Mouse (Mus musculus) A20 (cell line): ENCODE results near the gene Maff.

Experiments used
- DNase-seq: peaks from one replicate; pipeline ENCODE4 v3.0.0-alpha.2; 2011; ENCODE audit warnings: low read depth, low spot score

The Maff gene

DNA sequence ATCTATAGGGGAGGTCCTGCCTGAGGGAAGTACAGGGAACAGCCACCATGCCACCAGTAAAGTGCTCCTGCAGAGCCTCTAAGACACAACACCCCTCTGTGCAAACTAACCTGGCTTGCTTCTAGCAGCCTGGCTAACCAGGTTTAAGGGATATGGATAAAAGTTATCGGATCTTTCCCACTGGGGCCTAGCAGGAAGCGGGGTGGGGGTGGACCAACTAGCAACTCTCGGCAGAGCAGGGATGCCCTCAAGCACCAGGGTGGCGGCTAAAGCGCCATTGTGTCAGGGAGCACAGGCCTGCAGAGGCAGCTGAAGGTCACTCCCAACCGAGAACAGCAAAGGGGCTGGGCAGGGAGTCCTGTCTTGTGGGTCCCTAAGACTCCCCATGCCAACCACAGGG is 17.7 kb downstream of the Maff start:
- DNase-seq: no peak

DNA sequence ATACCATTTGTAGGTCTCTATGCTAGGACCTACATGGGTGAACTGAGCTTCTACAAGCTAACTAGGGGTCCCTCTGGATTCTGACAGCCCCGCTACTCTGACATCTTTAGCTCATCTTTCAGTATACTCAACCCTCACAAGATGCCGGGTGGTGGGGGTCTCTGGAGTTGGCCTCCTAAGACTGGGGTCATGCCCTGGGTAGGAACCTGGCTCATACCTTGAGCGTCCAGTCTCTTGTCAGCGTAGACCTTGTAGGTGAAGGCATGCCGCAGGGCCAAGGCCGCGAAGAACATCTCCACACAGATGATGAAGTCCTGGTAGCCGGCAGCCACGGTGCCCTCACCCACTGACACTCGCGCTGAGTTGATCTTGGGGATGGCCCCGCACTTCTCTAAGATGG is 18.6 kb downstream of the Maff start:
- DNase-seq: no peak

DNA sequence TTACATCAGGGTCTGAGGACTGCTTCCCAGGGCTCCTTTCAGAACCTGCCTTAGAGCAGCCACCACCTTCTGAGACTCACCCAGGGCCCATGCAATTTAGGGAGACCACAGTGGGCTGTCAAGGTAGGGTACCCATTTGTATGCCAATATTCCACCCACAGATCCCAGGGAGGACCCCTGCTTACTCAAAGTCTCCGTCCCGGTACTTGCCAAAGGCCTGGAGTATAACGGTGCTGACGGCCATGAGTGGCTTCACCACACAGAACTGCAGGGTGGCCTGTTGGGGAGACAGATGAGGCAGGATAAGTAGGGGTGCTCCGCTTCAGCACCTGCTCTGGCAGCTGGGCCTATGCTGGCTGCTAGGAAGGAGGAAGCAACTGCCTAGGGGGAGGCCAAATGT is 20.0 kb downstream of the Maff start:
- DNase-seq: no peak

DNA sequence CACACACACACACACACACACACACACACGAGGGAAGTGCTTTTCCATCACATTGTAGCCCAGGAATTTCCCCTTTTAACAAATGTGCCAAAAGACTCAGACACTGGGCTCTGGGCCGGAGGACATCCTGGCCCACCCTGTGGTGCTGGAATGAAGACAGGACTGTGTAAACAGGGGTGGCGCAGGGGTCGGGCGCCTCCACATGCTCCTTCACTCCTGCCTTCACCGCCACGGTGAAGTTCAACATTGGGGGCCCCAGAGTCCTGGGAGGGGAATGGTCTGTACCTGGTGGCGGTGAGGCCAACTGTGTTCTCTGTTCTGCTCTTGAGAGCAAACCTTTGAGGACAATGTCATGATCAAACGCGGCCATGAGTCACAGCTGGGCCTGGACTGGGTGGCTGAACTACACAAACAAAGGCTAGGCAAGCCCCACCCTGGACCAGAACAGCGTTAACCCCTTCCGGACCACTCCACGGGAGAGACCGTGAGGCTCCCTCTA is 21.9 kb downstream of the Maff start:
- no peak for DNase-seq

DNA sequence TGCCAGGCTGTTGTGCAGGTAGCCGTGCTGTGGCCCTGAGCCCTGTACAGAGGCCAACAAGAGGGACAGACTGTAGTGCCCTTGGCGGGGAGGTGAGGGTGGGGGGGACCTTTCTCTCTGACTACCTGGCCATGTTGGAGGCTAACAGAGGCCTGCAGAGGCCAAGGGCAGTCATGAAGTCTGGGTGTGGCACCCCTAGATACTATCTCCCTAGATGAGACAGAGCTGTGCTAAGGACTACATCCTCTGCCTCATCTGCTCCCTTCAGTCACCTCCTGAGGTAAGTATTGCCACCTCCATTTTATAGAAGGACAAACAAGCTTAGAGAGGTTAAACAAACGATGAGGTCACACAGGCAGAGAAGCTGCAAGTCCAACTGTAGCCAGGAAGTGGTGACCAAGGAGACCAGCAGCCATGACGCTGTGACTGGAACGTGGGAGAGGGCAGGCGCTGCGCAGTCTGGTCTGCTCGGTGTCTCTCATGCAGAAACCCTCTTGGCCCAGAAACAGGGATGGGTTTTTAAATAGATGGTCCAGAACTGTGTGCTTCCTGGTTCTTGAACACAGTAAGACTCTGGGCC is 22.5 kb downstream of the Maff start:
- no peak for DNase-seq

DNA sequence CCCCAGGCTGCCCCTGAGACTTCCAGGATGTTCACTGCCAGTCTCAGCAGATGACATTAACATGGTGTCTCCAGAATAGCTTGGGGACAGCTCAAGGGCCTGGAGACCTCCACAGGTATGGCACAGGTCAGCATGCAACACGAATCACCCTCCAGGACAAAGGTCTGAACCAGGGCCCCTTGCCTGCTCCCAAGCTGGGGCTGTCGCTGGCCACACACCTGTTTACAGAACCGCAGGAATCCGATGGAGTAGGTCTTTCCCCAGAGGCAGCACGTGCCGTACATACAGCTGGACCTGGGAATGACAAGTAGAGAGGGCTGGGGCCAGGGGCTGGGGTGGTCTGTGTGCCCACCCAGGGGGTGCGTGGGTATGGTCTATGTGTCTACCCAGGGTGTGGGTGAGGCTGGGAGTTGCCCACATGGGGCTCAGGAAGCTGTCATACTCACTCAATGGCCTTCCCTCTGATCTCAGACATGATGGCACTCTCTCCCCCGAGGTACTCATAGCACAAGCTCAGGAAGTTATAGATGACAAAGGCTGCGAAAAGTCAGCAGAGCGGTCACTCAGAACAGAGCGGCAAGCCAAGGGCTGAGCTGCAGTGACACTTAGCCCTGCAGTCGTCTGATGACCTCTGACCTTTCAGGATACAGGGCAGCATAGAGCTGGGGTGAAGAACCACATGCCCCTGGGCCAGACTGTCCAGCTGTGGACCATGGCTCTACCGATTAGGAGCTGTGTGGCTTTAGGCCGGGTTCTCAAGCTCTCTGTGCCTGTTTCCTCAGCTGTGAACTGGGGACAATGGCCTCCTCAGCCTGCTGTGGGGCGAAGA is 23.2 kb downstream of the Maff start:
- no peak for DNase-seq

DNA sequence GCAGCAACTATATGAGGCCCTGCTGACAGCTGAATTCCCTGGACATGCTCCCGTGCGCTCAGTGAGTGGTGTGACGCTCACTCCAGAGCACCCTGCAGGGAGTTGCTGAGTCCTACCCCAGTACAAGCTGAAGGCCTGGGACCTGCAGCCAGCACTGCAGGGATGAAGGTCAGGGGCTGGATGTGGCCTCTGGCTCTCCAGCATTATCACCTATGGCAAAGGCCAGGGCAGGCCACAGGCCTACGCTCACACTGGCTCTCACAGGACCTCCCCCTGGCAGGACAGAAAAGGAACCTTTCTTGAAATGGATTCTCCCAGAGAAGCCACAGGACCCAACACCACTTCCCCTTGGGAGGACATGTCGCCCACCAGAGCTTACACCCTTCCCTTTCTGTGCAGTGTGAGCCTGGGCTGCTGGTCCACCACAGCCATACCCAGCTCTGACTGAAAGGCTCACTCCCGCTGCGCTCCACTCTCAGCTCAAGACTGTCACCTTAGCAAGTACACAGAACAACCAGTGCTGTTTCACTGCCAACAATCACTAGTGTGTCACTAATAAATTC is 23.9 kb downstream of the Maff start:
- no peak for DNase-seq

DNA sequence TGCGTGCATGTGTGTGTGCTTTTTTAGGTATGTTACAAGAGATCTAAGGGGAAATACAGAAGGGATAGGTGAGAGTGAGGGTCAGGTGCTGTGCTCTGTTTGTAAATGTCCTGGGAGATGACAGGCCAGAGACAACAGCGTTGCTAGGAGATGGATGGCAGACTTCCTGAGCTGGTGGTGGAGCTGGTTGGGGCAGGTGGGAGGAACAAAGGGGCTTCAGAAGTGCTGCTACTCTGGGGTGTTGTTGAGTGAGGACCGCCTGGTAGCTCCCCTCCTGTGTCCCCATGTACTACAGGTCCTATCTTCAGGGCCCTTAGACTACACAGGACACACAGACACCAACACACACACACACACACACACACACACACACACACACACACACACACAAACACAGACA is 28.3 kb downstream of the Maff start:
- no peak for DNase-seq

DNA sequence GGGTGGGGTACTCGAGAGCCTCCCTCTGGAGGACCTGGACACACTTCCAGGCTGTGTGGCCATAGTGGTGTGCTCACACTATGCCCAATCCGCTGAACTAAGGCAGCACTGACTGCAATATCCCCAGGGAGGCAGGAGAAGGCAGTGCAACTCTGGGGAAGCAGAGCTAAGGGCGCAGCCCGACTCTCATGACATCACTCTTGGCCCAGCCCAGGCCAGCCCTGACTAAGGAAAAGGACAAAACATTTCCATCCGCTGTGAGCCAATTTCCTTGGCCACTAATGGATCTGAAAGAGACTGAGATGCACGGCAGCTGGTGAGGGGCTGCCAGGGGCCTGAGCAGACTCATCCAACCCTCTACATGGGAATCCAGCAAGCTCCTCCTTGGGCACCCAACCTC is 31.3 kb downstream of the Maff start:
- no peak for DNase-seq

DNA sequence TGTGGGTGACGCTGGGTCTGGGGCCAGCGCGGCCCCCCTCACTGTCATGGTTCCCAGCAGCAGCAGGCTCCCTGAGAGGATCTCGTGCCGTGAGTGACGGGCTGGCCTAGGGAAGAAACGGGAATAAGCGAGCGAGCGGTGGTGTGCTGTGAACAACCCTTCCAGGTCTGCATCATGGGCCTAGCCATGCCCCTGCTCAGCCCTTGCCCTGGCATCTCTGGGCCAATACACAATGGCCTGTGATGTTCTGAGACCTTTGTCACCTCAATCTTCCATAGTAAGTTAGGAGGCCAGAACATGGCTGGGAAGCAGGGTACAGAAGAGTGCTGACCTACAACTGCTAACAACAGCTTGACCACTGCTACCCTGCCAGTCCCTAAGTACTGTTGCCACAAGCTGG is 32.2 kb downstream of the Maff start:
- DNase-seq: no peak

DNA sequence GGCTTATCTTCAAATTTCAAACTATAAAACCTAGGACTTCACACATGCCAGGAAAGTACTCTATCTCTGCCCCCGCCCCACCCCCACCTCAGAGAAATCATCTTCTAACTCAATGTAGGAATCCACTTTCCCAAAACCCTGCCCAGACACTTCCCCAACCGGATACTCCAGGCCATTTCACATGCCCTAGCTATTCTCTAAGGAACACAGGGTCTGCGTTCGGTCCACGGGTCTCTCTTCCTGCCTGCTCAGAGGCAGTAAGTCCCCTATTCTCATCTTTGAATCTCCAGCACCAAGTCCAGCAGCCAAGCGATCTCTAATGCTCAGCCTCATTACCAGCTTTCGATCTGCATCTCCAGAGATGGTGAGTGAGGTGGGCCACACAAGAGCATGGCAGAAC is 33.2 kb downstream of the Maff start:
- no peak for DNase-seq

DNA sequence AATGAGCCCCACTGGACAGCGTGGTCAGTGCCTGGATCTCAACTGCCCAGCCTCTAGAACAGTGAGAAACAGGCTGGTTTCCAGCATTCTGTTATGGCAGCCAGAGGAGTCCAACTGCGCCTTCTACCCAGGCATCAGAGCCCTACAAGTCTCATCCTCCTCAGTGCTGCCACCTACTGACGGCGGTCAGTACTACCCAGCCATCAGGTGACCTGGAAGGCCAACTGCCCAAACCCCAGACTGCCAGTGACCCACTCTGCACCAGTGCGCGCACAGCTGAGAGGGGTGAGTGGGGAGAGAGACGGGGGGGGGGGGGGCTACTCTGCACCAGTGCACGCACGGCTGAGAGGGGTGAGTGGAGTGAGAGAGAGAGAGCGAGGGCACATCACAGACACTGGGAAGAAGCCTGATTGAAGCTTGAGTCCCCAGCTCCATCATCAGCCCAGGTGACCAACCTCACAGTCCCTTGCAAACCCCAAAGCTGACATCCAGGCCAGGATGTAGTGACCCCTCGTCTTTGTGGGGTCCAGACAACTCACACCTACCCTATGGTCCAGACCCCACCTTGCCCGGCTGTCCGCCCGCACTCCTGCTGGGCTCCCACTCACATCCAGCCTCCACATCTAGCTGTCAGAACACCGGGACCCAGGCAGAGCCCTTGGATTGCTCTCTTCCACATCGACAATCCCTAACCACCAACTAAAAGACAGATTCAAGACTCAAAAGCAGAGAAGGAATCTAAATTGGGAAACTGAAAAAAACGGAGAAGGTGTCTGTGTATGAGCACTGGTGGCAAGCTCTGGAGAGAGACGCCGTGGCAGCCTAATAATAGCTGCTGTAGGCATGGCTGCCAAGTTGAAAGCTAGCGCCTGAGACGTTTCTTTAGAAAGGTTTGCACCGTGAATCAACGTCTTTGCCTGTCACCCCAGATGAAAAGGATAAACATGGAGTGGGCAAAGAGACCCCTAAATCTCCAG is 34.3 kb downstream of the Maff start:
- DNase-seq: peak; percentile 63

DNA sequence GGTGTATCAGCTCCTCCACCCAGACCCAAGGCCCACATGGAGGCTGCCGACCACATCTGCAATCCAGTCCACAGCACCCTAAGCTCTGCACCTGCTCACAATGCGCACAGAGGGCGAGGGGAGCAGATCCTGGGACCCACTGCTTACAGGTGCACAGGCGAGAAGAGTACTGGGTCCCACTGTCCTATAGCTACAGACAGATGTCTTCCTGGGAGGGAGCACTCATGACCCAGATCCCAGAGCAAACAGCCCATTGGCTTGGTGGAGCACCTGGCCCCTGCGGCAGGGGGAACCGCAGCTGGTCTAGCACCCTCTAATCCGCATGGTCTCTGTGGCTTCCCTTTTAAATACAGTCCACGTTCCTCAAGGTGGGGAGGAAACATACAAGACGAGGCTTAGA is 35.2 kb downstream of the Maff start:
- DNase-seq: no peak

DNA sequence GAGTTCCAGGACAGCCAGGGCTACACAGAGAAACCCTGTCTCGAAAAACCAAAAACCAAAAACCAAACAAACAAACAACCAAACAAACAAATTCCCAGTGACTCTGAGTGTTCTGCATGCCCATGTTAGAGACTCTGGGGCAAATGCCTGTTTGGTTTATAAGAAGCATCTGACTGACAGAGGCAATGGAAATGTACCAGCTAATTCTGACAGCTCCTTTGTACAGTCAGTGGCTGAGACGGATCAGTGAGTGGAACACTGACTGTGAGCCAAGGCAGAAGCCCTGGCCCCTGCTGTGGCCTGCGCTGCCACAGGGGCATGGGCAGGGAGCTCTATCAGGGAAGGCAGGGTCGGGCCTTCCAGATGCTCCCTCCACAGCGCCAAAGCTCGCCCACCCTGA is 40.7 kb downstream of the Maff start:
- no peak for DNase-seq

DNA sequence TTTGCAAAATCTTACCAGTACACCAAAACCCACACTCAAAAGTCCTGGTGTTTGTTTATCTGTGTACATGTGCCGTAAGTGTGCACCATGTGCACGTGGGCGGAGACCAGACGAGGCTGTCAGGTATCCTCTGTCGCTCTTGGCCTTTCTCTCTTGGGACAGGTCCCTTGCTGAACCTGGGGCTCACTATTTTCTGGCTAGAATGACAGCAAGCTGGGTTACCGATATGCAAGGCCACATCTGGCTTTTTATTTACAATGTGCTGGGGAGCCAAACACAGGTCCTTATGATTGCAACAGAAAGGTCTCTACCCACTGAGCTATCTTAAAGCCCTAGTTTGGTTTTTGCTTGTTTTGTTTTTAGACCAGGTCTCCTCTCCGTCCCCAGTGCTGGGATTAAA is 41.2 kb downstream of the Maff start:
- no peak for DNase-seq

DNA sequence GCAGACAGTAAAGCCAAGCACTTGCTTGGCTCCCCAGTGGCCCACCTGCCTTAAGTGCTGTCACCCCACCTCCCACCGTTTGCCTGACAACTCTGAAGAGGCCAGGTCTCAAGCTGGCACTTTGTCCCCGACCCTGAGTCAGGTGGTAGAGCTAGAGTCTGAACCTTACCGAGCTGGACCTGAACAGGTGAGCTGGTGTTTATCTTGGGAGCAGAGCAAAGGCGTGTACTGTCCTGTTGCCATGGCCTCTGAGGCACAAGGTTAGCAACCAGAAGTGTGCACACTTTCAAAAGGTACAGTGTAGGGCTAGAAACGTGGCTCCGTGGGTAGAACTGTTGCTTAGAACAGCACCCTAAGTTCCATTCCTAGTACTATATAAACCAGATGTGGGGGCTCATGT is 41.8 kb downstream of the Maff start:
- no peak for DNase-seq

DNA sequence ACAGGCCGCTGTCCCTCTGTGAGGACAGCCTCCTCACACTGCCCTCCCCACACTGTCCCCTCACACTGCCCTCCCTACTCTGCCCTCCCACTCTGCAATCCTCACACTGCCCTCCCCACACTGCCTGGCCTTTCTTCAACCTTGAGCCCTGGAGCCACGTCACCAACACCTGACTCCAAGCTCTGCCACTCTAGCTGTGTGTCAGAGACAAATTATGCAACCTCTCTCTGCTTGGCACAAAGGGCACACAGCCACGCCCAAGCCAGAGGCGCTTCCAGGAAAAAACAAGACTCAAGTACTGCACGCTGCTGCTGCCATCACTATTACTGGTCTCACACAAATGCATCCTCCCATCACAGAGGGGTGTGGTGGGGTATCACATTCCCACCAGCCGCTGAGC is 44.0 kb downstream of the Maff start:
- no peak for DNase-seq

DNA sequence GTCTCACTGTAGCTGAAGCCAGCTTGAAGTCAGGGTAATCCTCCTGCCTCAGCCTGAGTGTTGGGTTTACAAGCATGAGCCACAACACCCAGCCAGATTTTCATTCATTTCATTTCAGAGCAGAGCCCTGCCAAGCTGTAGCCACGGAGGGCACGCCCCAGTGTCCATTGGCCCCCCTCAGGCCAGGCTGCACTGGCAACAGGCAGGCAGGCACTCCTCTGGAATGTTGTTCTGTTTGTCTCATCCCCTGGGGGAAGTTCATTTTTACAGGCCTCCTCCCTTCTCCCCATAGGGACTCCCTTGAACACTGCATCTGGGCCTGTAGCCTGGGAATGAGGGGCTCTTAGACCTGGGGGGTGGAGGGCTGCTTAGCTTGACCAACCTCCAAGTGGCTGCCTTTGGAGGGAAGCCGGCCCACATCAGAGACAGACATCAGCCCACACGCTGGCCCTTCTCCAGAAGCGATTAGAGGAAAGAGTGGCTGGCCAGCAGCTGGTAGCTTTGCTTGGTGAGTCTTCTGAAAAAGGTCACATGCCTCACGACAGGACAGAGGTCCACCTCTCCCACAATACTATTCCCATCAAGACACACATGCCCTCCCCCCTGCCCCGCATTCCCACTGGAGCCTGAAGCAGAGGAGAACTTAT is 45.1 kb downstream of the Maff start:
- DNase-seq: no peak

DNA sequence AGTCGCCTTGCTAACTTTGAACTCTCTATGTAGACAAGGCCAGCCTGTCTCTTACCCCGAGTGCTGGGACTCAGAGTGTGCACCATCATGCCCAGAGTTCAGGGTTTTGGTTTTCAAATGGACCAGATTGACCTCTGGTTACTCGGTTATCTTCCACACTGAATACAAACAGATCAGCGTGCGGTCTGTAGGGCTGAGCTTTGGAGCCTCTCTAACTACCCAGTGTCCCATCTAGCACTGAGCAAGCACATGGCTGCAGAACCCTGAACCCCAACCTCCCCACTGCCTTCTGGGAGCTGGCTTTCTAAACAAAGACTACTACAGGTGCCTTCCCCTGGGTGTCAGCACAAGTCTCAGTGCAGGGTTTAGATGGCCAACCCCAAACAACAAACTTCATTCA is 46.1 kb downstream of the Maff start:
- no peak for DNase-seq

DNA sequence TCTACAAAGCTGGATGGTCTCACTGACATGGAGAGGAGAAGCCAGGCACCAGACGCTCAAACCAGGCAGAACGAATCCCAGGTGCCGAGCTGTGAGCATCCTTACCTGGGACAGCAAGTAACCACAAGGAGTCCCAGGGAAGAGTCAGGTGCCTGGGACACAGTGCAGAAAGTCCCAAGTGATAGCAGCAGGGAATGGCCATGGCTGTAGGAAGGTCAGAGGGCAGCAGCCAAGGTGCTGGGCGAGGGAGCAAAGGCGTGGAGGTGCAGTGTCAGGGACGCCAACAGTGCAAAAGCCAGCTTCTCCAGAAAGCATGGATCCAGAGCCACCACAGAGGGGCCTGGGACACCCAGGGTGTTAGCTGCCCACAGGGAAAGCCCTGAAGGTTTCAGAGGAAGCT is 46.7 kb downstream of the Maff start:
- DNase-seq: no peak

DNA sequence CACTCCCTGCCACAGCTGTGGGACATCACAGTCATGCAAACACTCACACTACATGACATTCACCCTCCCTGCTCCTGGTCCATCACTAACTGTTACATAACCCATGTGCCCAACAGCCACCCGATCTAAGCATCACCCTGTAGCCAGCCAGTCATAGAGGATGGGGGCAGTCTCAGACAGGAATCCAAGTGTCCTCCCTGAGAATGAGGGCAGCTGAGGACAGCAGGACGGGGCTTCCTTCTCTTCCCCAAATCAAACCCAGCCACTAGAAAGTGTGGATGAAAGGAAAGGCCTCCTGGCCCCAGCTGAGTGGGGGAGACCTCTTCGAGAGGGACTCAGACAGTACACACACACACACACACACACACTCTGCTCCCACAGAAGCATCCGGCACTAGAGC is 48.4 kb downstream of the Maff start:
- no peak for DNase-seq
